Mouse (Mus musculus): ENCODE measurements around the gene Nr4a2. TPM values are rescaled to one million over a fixed set of nuclear protein-coding genes. Genes with fewer than 3 reads are reported as not detected.
A peak's percentile ranks its signal among the peaks of the same experiment; 100 is the strongest.

Nr4a2 gene
- 6.0 and 6.4 TPM in 2 replicates for polyA plus RNA-seq (2014; fragmentation: Nextera tagmentation; extraction: Ambion mirVana)

- DNase-seq (ENCODE audit: low spot score) (peak; percentile 87), ATAC-seq (ENCODE audit: low read depth) (peak; percentile 91)
- Histone ChIP-seq H3K27me3 (replicated peaks; ENCODE audit: control insufficient read depth, insufficient read depth, low read length) (no peaks in the 10 kb centered on the region), H3K4me1 (ENCODE audit: control insufficient read depth, insufficient read depth, low read length) (no peaks in the 10 kb centered on the region), H3K36me3 (ENCODE audit: control insufficient read depth, insufficient read depth, low read length) (no peaks in the 10 kb centered on the region), H3K4me3 (ENCODE audit: low read depth, low read length) (peak within 1 kb of the TSS; percentile 62), H3K9ac (ENCODE audit: low read depth, low read length) (peak within 1 kb of the TSS; percentile 99), H3K4me2 (ENCODE audit: low read depth, low read length) (peak within 1 kb of the TSS; percentile 54), H3K9me3 (ENCODE audit: control insufficient read depth, low read length) (no peaks in the 10 kb centered on the region), H3K27ac (replicated peaks; ENCODE audit: low read depth, low read length) (peak within 1 kb of the TSS; percentile 93)
- WGBS = 18% methylated on average over 22 of the region's 69 CpGs
Measured at GRCm38 (mm10) chr2:57123991-57124840, at the start of gene Nr4a2. Gene Nr4a2 (minus strand): TSS chr2:57124003.

DNA sequence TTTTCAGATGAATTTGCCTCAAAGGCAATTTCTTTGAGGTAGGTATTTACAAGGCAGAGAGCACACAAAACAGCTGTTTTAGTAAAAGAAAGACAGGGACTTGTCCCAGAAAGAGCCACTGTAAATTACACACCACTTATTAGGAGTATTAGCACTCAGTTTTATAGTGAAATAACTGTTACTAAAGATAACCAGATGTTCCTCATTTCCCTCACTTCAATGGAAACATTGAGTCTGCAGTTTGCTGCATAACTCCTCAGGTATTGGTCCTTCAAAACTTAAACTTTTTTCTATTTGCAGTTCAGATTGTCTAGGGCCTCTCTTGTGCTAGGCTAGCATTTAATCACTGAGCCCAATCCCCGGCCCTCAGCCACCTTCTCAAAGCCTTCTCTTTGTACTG is 41.6 kb upstream of the Nr4a2 start:
- Histone ChIP-seq H3K27ac (replicated peaks; ENCODE audit: low read depth, low read length) (no peak overlapping the region), H3K27me3 (replicated peaks; ENCODE audit: control insufficient read depth, insufficient read depth, low read length) (no peaks in the 10 kb centered on the region), H3K4me3 (ENCODE audit: low read depth, low read length) (no peak overlapping the region), H3K4me1 (ENCODE audit: control insufficient read depth, insufficient read depth, low read length) (no peaks in the 10 kb centered on the region), H3K4me2 (ENCODE audit: low read depth, low read length) (no peak overlapping the region), H3K9me3 (ENCODE audit: control insufficient read depth, low read length) (no peaks in the 10 kb centered on the region), H3K36me3 (ENCODE audit: control insufficient read depth, insufficient read depth, low read length) (no peaks in the 10 kb centered on the region), H3K9ac (ENCODE audit: low read depth, low read length) (no peak overlapping the region)
- WGBS = 44% methylated on average over 1 of the region's 1 CpGs
- DNase-seq (ENCODE audit: low spot score) = no peak
- no peak for ATAC-seq (ENCODE audit: low read depth)

DNA sequence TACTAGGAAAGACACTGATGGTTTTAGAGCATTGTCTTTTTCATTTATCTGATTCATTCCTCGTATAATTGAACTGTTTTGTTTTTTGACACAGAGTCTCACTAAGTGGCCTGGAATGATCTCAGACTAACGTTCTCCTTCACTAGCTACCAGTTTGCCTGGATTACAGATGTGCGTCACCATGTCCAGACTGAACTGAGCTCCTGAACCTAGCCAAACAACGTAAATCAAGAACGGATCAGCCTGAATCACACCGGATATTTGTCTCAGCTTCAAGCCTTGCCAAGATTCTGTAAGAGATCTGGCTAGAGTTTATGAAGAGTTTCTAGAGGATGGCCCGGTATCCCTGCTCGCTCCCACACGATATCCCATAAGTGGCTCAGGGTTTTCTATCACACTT is 33.0 kb upstream of the Nr4a2 start:
- no peaks in the 10 kb centered on the region for H3K36me3 ChIP-seq (ENCODE audit: control insufficient read depth, insufficient read depth, low read length)
- no peaks in the 10 kb centered on the region for H3K27me3 ChIP-seq (replicated peaks; ENCODE audit: control insufficient read depth, insufficient read depth, low read length)
- H3K4me2 ChIP-seq (ENCODE audit: low read depth, low read length) = no peak overlapping the region
- 76% methylated on average over 9 of the region's 9 CpGs for WGBS
- H3K4me1 ChIP-seq (ENCODE audit: control insufficient read depth, insufficient read depth, low read length) = no peaks in the 10 kb centered on the region
- H3K9me3 ChIP-seq (ENCODE audit: control insufficient read depth, low read length) = no peaks in the 10 kb centered on the region
- ATAC-seq (ENCODE audit: low read depth) (no peak), DNase-seq (ENCODE audit: low spot score) (no peak)
- H3K4me3 ChIP-seq (ENCODE audit: low read depth, low read length) = no peak overlapping the region
- H3K9ac ChIP-seq (ENCODE audit: low read depth, low read length) = no peak overlapping the region
- no peak overlapping the region for H3K27ac ChIP-seq (replicated peaks; ENCODE audit: low read depth, low read length)

GRCm38 (mm10) chr2:57149796-57150195 is 26.0 kb upstream of the Nr4a2 start:
- Histone ChIP-seq H3K4me1 (ENCODE audit: control insufficient read depth, insufficient read depth, low read length) (no peaks in the 10 kb centered on the region), H3K4me2 (ENCODE audit: low read depth, low read length) (no peak overlapping the region), H3K27me3 (replicated peaks; ENCODE audit: control insufficient read depth, insufficient read depth, low read length) (no peaks in the 10 kb centered on the region), H3K27ac (replicated peaks; ENCODE audit: low read depth, low read length) (no peak overlapping the region), H3K9ac (ENCODE audit: low read depth, low read length) (no peak overlapping the region), H3K9me3 (ENCODE audit: control insufficient read depth, low read length) (no peaks in the 10 kb centered on the region), H3K4me3 (ENCODE audit: low read depth, low read length) (no peak overlapping the region), H3K36me3 (ENCODE audit: control insufficient read depth, insufficient read depth, low read length) (no peaks in the 10 kb centered on the region)
- DNase-seq (ENCODE audit: low spot score) (peak; percentile 3), ATAC-seq (ENCODE audit: low read depth) (no peak)
- WGBS = 78% methylated on average over 4 of the region's 4 CpGs

DNA sequence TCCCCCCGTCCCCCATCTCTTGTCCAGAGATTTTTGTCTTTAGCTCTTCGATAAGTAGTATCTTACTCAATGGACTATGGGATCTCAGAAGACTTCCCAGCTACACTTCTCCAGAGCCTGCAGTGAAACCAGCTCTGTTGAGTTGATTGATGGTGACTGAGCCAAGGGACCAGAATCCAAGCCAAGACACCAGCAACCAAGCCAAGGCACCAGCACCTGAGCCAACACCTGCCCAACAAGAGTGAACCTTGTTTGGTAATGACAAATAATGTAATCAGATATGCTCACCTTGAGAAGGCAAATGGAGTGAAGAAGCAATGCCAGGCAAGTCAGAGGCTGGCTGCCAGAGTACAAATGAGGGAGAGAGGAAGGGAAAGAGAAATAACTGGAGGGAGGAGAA is 24.4 kb upstream of the Nr4a2 start:
- no peaks in the 10 kb centered on the region for H3K27me3 ChIP-seq (replicated peaks; ENCODE audit: control insufficient read depth, insufficient read depth, low read length)
- no peaks in the 10 kb centered on the region for H3K4me1 ChIP-seq (ENCODE audit: control insufficient read depth, insufficient read depth, low read length)
- H3K36me3 ChIP-seq (ENCODE audit: control insufficient read depth, insufficient read depth, low read length) = no peaks in the 10 kb centered on the region
- no peak overlapping the region for H3K4me3 ChIP-seq (ENCODE audit: low read depth, low read length)
- no peak for DNase-seq (ENCODE audit: low spot score)
- H3K9ac ChIP-seq (ENCODE audit: low read depth, low read length) = no peak overlapping the region
- H3K4me2 ChIP-seq (ENCODE audit: low read depth, low read length) = no peak overlapping the region
- no peak overlapping the region for H3K27ac ChIP-seq (replicated peaks; ENCODE audit: low read depth, low read length)
- no peak for ATAC-seq (ENCODE audit: low read depth)
- H3K9me3 ChIP-seq (ENCODE audit: control insufficient read depth, low read length) = no peaks in the 10 kb centered on the region
- 87% methylated on average over 2 of the region's 2 CpGs for WGBS

DNA sequence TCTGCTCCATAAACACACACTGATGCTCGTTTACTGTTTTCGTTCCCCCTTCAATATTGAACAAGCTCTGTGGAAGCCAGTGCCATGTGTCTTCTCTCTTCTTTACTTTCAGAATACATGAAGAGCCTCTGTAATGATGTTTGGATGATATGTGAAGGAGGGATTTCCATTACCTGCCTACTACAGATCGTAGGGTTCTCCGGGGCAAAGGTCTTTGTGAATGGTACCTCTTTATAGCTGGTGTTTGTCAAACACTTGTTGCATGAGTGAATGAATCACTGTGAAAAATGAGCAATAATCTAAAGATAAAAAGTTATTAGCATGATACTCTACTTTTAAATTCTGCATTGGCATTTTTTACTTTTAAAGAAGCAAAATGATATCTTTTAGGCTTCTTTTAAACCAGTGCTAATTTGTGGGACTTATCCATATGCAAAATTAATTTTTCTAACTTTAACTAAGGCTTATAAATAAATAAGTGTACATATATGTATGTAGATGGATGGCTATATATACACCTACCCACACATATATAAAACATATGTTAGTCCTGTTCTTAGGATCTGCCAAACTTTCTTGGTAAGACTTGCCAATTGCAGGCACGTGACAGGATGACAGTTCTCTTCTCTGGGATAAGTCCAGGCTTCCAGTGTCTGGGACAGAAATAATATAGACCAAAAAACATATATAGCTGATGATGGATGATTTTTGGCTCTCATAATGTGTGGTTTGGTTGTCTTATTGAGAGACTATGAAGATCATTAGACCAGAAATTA is 22.0 kb upstream of the Nr4a2 start:
- Histone ChIP-seq H3K9me3 (ENCODE audit: control insufficient read depth, low read length) (no peaks in the 10 kb centered on the region), H3K4me2 (ENCODE audit: low read depth, low read length) (no peak overlapping the region), H3K4me1 (ENCODE audit: control insufficient read depth, insufficient read depth, low read length) (no peaks in the 10 kb centered on the region), H3K27me3 (replicated peaks; ENCODE audit: control insufficient read depth, insufficient read depth, low read length) (no peaks in the 10 kb centered on the region), H3K4me3 (ENCODE audit: low read depth, low read length) (no peak overlapping the region), H3K9ac (ENCODE audit: low read depth, low read length) (no peak overlapping the region), H3K27ac (replicated peaks; ENCODE audit: low read depth, low read length) (no peak overlapping the region), H3K36me3 (ENCODE audit: control insufficient read depth, insufficient read depth, low read length) (no peaks in the 10 kb centered on the region)
- ATAC-seq (ENCODE audit: low read depth) (no peak), DNase-seq (ENCODE audit: low spot score) (no peak)
- WGBS = 90% methylated on average over 5 of the region's 5 CpGs

GRCm38 (mm10) chr2:57138594-57138993 is 14.8 kb upstream of the Nr4a2 start:
- Histone ChIP-seq H3K4me1 (ENCODE audit: control insufficient read depth, insufficient read depth, low read length) (no peaks in the 10 kb centered on the region), H3K9ac (ENCODE audit: low read depth, low read length) (no peak overlapping the region), H3K27ac (replicated peaks; ENCODE audit: low read depth, low read length) (no peak overlapping the region), H3K27me3 (replicated peaks; ENCODE audit: control insufficient read depth, insufficient read depth, low read length) (no peaks in the 10 kb centered on the region), H3K9me3 (ENCODE audit: control insufficient read depth, low read length) (no peaks in the 10 kb centered on the region), H3K4me2 (ENCODE audit: low read depth, low read length) (no peak overlapping the region), H3K36me3 (ENCODE audit: control insufficient read depth, insufficient read depth, low read length) (no peaks in the 10 kb centered on the region), H3K4me3 (ENCODE audit: low read depth, low read length) (no peak overlapping the region)
- 77% methylated on average over 6 of the region's 6 CpGs for WGBS
- ATAC-seq (ENCODE audit: low read depth) = no peak
- no peak for DNase-seq (ENCODE audit: low spot score)

GRCm38 (mm10) chr2:57127461-57127860 is 3.7 kb upstream of the Nr4a2 start:
- 64% methylated on average over 4 of the region's 4 CpGs for WGBS
- H3K27me3 ChIP-seq (replicated peaks; ENCODE audit: control insufficient read depth, insufficient read depth, low read length) = no peaks in the 10 kb centered on the region

More at GRCm38 (mm10) chr2:57127461-57127860, 3.7 kb upstream of the Nr4a2 start:
- no peaks in the 10 kb centered on the region for H3K36me3 ChIP-seq (ENCODE audit: control insufficient read depth, insufficient read depth, low read length)
- H3K9me3 ChIP-seq (ENCODE audit: control insufficient read depth, low read length) = no peaks in the 10 kb centered on the region
- no peak overlapping the region for H3K9ac ChIP-seq (ENCODE audit: low read depth, low read length)
- no peaks in the 10 kb centered on the region for H3K4me1 ChIP-seq (ENCODE audit: control insufficient read depth, insufficient read depth, low read length)
- ATAC-seq (ENCODE audit: low read depth) (no peak), DNase-seq (ENCODE audit: low spot score) (no peak)
- H3K4me3 ChIP-seq (ENCODE audit: low read depth, low read length) = no peak overlapping the region
- no peak overlapping the region for H3K4me2 ChIP-seq (ENCODE audit: low read depth, low read length)
- H3K27ac ChIP-seq (replicated peaks; ENCODE audit: low read depth, low read length) = no peak overlapping the region

Data from embryonic facial prominence, embryonic 14.5 days (tissue).